Mouse (Mus musculus) embryonic facial prominence, embryonic 11.5 days (tissue): ENCODE data around the gene Gja5. TPM values are rescaled to one million over a fixed set of nuclear protein-coding genes. Genes with fewer than 3 reads are reported as not detected.

Experiments
- ATAC-seq: fragments of 200-750 bp; cut with Nextera tagmentation; replicated peaks from 2 replicates; pipeline ENCODE4 v1.8.0; 2017; ENCODE audit warnings: low read depth; ENCODE audit not compliant: insufficient number of reproducible peaks, low FRiP score, low TSS enrichment
- DNase-seq: peaks from one replicate; pipeline ENCODE4 v3.0.0-alpha.2; 2015; ENCODE audit warnings: low spot score
- H3K27ac ChIP-seq: fragments of 300-500 bp; sonication (generic); replicated peaks from 2 replicates; pipeline ENCODE4 v1.5.1; 2014; ENCODE audit warnings: mild to moderate bottlenecking, low read depth, low read length, control low read depth
- H3K27me3 ChIP-seq: fragments of 300-500 bp; sonication (generic); 2 replicates; pipeline ENCODE4 v1.6.1; 2014; ENCODE audit warnings: mild to moderate bottlenecking, low read length, moderate library complexity, mixed read lengths; ENCODE audit not compliant: control insufficient read depth, insufficient read depth
- H3K36me3 ChIP-seq: fragments of 300-500 bp; sonication (generic); replicated peaks from 2 replicates; pipeline ENCODE4 v1.6.1; 2014; ENCODE audit warnings: low read depth, mild to moderate bottlenecking, low read length, moderate library complexity, mixed read lengths; ENCODE audit not compliant: control insufficient read depth, insufficient read depth
- H3K4me1 ChIP-seq: fragments of 300-500 bp; sonication (generic); 2 replicates; pipeline ENCODE4 v1.6.1; 2014; ENCODE audit warnings: low read length, mixed read lengths; ENCODE audit not compliant: control insufficient read depth, insufficient read depth
- H3K4me2 ChIP-seq: fragments of 300-500 bp; sonication (generic); 2 replicates; pipeline ENCODE4 v1.6.1; 2014; ENCODE audit warnings: low read depth, mild to moderate bottlenecking, control low read depth, low read length, moderate library complexity
- H3K4me3 ChIP-seq: fragments of 300-500 bp; sonication (generic); 2 replicates; pipeline ENCODE4 v1.5.1; 2014; ENCODE audit warnings: low read depth, low read length, control low read depth
- H3K9ac ChIP-seq: fragments of 300-500 bp; sonication (generic); replicated peaks from 2 replicates; pipeline ENCODE4 v1.6.1; 2014; ENCODE audit warnings: mild to moderate bottlenecking, control low read depth, low read length
- H3K9me3 ChIP-seq: fragments of 300-500 bp; sonication (generic); replicated peaks from 2 replicates; pipeline ENCODE4 v1.6.1; 2016; ENCODE audit warnings: mild to moderate bottlenecking, low read length, inconsistent platforms, mixed read lengths; ENCODE audit not compliant: control insufficient read depth
- WGBS: fragments of 180-500 bp; shearing (Covaris S2); extraction: QIAGEN DNeasy Blood & Tissue Kit; methylation state at CpG from one replicate; pipeline ENCODE4 v1.1.7; 2014; 5-methylcytosine and 5-hydroxymethylcytosine counted together
- polyA plus RNA-seq: library from polyadenylated mRNA; unstranded; fragments of >200 nt; fragmentation: Nextera tagmentation; extraction: Ambion mirVana; gene quantifications from 2 replicates; pipeline ENCODE4 v1.2.1, GENCODE M21; 2014

The Gja5 gene
- polyA plus RNA-seq, 1 experiment from 2014 or later = 3.0 TPM

DNA sequence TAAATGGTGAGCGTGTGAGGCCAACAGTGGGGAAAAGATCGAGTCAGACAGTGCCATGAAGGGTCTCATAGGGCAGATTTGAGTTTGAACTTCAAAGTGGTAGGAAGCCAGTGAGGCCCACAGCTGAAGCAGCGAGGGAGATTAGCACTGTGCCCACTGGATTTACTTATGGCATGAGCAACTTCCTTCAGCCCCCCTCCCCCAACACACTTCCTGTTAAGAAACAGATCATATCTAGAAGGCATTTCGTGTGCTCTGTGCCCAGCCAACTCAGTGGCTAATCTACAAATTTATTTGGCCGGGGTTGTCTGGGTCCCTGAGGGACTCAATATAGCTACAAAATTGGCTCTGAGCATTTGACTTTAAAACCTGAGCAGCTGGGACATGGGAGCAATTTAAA, 139.7 kb downstream of the Gja5 start:
- H3K9ac ChIP-seq = no peak overlapping the region
- peak; percentile 19 for DNase-seq
- no peak for ATAC-seq
- H3K36me3 ChIP-seq = no peaks in the 10 kb centered on the region
- H3K4me3 ChIP-seq = no peak overlapping the region
- WGBS = 47% methylated on average over 5 of the region's 5 CpGs
- H3K9me3 ChIP-seq = no peaks in the 10 kb centered on the region
- H3K4me1 ChIP-seq = no peaks in the 10 kb centered on the region
- H3K27ac ChIP-seq = no peak overlapping the region
- no peaks in the 10 kb centered on the region for H3K27me3 ChIP-seq
- no peak overlapping the region for H3K4me2 ChIP-seq

DNA sequence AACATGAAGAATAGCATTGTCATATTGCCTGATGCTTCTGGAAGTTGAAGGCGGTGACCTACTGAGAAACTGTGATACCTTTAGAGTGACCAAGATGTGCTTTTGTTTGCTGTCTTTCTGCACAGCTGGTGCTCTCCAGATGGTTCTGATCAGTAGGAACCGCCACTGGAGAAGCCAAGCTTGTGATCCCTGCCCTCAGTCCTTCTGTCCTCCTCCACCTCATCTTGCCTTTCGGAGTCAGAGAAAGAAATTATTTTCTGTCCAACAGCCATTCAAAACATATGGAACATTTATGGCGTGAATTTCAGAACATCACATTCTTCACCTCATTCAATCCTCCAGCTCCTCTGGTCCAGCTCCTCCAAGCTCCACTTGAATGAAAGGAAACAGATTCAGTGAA, 143.3 kb downstream of the Gja5 start:
- ATAC-seq (no peak), DNase-seq (no peak)
- no peaks in the 10 kb centered on the region for H3K4me1 ChIP-seq
- H3K4me3 ChIP-seq = no peak overlapping the region
- H3K9me3 ChIP-seq = no peaks in the 10 kb centered on the region
- H3K27me3 ChIP-seq = no peaks in the 10 kb centered on the region
- H3K4me2 ChIP-seq = no peak overlapping the region
- 86% methylated on average over 4 of the region's 4 CpGs for WGBS
- H3K9ac ChIP-seq = no peak overlapping the region
- H3K27ac ChIP-seq = no peak overlapping the region
- no peaks in the 10 kb centered on the region for H3K36me3 ChIP-seq

DNA sequence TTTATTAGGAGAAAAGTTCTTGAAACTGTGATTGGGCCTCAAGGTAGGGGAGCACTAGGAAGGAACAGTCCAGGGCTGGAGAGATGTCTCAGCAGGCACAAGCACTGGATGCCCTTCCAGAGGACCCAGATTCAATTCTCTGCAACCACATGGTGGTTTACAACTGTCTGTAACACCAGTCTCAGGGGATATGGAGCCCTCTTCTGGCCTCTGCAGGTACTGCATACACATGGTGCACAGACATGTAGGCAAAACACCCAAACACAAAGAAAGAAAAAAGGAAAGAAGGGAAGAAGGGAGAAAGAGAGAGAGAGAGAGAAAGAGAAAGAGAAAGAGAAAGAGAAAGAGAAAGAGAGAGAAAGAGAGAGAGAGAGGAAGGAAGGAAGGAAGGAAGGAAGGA, 143.9 kb downstream of the Gja5 start:
- Histone ChIP-seq H3K9me3 (no peaks in the 10 kb centered on the region), H3K4me1 (no peaks in the 10 kb centered on the region), H3K9ac (no peak overlapping the region), H3K36me3 (no peaks in the 10 kb centered on the region), H3K27ac (no peak overlapping the region), H3K4me2 (no peak overlapping the region), H3K4me3 (no peak overlapping the region), H3K27me3 (no peaks in the 10 kb centered on the region)
- DNase-seq (no peak), ATAC-seq (no peak)

DNA sequence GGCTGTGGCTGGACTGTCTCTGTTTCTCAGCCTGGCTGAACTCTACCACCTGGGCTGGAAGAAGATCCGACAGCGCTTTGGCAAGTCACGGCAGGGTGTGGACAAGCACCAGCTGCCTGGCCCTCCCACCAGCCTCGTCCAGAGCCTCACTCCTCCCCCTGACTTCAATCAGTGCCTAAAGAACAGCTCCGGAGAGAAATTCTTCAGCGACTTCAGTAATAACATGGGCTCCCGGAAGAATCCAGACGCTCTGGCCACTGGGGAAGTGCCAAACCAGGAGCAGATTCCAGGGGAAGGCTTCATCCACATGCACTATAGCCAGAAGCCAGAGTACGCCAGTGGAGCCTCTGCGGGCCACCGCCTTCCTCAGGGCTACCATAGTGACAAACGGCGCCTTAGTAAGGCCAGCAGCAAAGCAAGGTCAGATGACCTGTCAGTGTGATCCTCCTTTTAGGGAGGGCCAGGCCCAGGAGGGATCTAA, 146.8 kb downstream of the Gja5 start:
- Histone ChIP-seq H3K9me3 (no peaks in the 10 kb centered on the region), H3K9ac (no peak overlapping the region), H3K27me3 (no peaks in the 10 kb centered on the region), H3K4me3 (no peak overlapping the region), H3K36me3 (no peaks in the 10 kb centered on the region), H3K27ac (no peak overlapping the region), H3K4me1 (no peaks in the 10 kb centered on the region), H3K4me2 (no peak overlapping the region; the same call in 1 of the 2 replicates)
- ATAC-seq (no peak), DNase-seq (peak; percentile 12)
- WGBS = 46% methylated on average over 13 of the region's 13 CpGs

DNA sequence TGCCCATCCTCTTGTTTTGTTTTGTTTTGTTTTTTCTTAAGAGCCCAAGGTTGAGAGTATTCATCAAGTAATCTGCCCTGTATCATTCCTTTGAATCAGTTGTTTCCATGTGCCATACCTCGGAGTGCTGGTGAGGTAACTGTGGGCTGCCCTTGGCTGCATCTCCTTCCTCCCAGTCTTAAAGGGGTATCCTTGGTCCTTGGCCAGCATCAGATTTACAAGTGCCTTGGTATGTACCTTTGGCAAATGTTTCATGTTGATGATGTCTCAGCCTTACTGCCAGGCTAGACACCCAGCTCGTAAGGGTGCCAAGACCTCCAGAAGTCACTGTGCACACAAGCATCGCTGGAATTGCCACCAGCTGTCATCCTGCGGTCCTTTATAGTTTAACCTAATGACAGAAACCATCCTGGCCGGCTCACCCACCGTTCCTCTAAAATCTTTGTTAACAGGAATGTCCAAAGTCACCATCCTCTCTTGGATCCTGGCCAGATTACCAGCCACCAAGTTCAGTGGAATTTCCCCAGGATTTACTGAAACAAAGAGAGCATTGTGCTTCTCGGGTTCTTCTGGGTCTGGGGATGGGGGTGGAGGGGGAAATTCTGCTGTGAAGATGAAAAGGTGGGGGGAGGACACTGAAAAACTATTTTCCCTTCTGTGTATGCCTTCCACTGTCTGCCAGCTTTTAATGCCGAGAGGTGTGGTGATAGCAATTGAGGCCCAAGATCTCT, 147.7 kb downstream of the Gja5 start:
- Histone ChIP-seq H3K4me1 (no peaks in the 10 kb centered on the region), H3K4me3 (no peak overlapping the region), H3K9ac (no peak overlapping the region), H3K36me3 (no peaks in the 10 kb centered on the region), H3K9me3 (no peaks in the 10 kb centered on the region), H3K27ac (no peak overlapping the region), H3K4me2 (no peak overlapping the region), H3K27me3 (no peaks in the 10 kb centered on the region)
- DNase-seq (peak; percentile 50), ATAC-seq (no peak; the same call in 1 of the 2 replicates)
- WGBS = 45% methylated on average over 8 of the region's 8 CpGs

DNA sequence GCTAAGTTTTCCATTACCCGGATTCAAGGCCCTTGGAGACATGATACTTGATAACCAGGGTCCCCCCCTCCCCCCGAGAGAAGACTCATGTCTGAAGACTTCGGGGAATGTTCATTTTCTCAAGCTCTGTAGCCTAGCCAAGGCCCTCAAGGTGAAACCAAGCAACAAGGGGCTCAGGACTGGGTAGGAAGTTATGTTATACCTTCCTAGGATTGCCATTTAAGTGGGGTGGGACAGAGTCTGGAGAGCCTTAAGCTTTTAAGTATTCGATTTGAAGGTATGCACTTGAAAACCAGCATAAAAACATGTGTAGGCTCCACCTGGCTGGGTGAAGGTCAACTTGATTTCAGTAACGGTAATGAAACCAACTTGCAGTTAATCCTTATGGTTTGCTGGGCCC, 154.2 kb downstream of the Gja5 start:
- no peak overlapping the region for H3K9ac ChIP-seq
- no peak overlapping the region for H3K4me3 ChIP-seq
- H3K4me1 ChIP-seq = no peaks in the 10 kb centered on the region
- H3K9me3 ChIP-seq = no peaks in the 10 kb centered on the region
- no peak overlapping the region for H3K27ac ChIP-seq
- WGBS = 86% methylated on average over 5 of the region's 5 CpGs
- H3K27me3 ChIP-seq = no peaks in the 10 kb centered on the region
- DNase-seq = no peak
- no peak overlapping the region for H3K4me2 ChIP-seq
- no peaks in the 10 kb centered on the region for H3K36me3 ChIP-seq
- no peak for ATAC-seq

DNA sequence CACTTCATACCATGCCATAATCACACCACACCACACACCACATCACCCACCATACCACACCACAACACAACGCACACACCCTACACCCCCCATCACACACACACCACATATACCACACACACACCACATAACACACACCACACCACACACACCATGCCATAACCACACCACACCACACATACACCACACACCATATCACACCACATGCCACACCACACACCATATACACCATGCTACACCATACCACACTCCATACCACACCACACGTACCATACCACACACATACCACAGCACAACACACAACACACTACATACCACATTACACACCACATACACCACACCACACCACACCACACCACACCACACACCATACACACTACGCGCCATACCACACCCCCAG, 155.6 kb downstream of the Gja5 start:
- Histone ChIP-seq H3K27me3 (no peaks in the 10 kb centered on the region), H3K4me1 (no peaks in the 10 kb centered on the region), H3K9ac (no peak overlapping the region), H3K27ac (no peak overlapping the region), H3K36me3 (no peaks in the 10 kb centered on the region), H3K4me3 (no peak overlapping the region), H3K9me3 (no peaks in the 10 kb centered on the region), H3K4me2 (no peak overlapping the region)
- ATAC-seq (peak; percentile 59; the same call in 1 of the 2 replicates), DNase-seq (no peak)
- 95% methylated on average over 4 of the region's 4 CpGs for WGBS

DNA sequence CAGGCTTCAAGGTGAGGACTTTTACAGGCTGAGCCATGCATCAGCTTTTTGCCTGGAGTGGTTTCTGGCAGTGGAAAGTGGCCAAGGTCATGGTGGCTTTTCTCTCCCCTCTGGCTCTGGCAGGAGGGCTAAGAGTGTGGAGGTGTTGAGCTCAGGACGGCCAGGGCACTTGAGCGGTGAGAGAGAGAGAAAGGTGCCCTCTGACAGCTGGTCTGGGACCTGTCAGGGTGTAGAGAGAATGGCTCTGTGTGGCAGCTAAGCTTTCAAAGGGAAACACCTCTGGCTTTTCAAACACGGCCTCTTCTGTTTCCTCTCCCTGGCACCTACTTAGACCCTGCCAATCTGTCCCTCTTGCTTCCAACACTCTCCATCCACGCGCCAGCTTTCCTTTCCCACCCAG, 158.3 kb downstream of the Gja5 start:
- DNase-seq (no peak), ATAC-seq (no peak)
- no peaks in the 10 kb centered on the region for H3K36me3 ChIP-seq
- H3K4me1 ChIP-seq = no peaks in the 10 kb centered on the region
- no peaks in the 10 kb centered on the region for H3K27me3 ChIP-seq
- H3K4me3 ChIP-seq = no peak overlapping the region
- H3K4me2 ChIP-seq = no peak overlapping the region
- no peak overlapping the region for H3K9ac ChIP-seq
- 73% methylated on average over 5 of the region's 5 CpGs for WGBS
- H3K27ac ChIP-seq = no peak overlapping the region
- H3K9me3 ChIP-seq = no peaks in the 10 kb centered on the region
